Mouse (Mus musculus) myocyte (in vitro differentiated cells): ENCODE data around the gene Gm49380.

Source experiments
- CEBPB ChIP-seq: IDR thresholded peaks from 2 replicates; pipeline ENCODE4 v1.6.1; 2011; ENCODE audit warnings: mild to moderate bottlenecking, moderate library complexity; ENCODE audit not compliant: poor library complexity, insufficient read depth, severe bottlenecking
- E2F4 ChIP-seq: IDR thresholded peaks from one replicate; pipeline ENCODE4 v1.6.1; 2011; ENCODE audit warnings: mild to moderate bottlenecking, control low read depth, moderate library complexity; ENCODE audit not compliant: insufficient read depth
- MAX ChIP-seq: IDR thresholded peaks from one replicate; pipeline ENCODE4 v1.6.1; 2011; ENCODE audit warnings: low read depth, mild to moderate bottlenecking, control low read depth
- MYOD1 ChIP-seq, 3 experiments: IDR thresholded peaks; one replicate each; pipeline ENCODE4 v1.6.1; 2011; ENCODE audit warnings: control low read depth in 2 of 3, low read depth in 2 of 3, mild to moderate bottlenecking in 2 of 3, moderate library complexity in 1 of 3; ENCODE audit not compliant: insufficient read length in 2 of 3, control insufficient read depth in 1 of 3
- MYOG ChIP-seq, 3 experiments: IDR thresholded peaks; one replicate each; pipeline ENCODE4 v1.6.1; 2011; ENCODE audit warnings: control low read depth in 2 of 3, low read depth in 2 of 3, mild to moderate bottlenecking in 2 of 3; ENCODE audit not compliant: insufficient read length in 2 of 3, control insufficient read depth in 1 of 3, insufficient read depth in 1 of 3
- POLR2A ChIP-seq: IDR thresholded peaks from one replicate; pipeline ENCODE4 v1.6.1; 2011; ENCODE audit warnings: low read depth, mild to moderate bottlenecking, control low read depth, moderate library complexity; ENCODE audit not compliant: insufficient read length
- POLR2AphosphoS2 ChIP-seq: IDR thresholded peaks from one replicate; pipeline ENCODE4 v1.6.1; 2011; ENCODE audit warnings: low read depth, control low read depth; ENCODE audit not compliant: insufficient read length
- REST ChIP-seq: IDR thresholded peaks from one replicate; pipeline ENCODE4 v1.6.1; 2011; ENCODE audit warnings: mild to moderate bottlenecking, control low read depth, moderate library complexity; ENCODE audit not compliant: insufficient read depth, insufficient read length
- SRF ChIP-seq: IDR thresholded peaks from one replicate; pipeline ENCODE4 v1.6.1; 2011; ENCODE audit warnings: low read depth; ENCODE audit not compliant: control insufficient read depth, insufficient read length
- TCF12 ChIP-seq: IDR thresholded peaks from one replicate; pipeline ENCODE4 v1.6.1; 2011; ENCODE audit warnings: mild to moderate bottlenecking, control low read depth; ENCODE audit not compliant: poor library complexity, insufficient read depth, severe bottlenecking
- TCF3 ChIP-seq: IDR thresholded peaks from one replicate; pipeline ENCODE4 v1.6.1; 2011; ENCODE audit warnings: low read depth, control low read depth; ENCODE audit not compliant: insufficient read length
- USF1 ChIP-seq: IDR thresholded peaks from one replicate; pipeline ENCODE4 v1.6.1; 2011; ENCODE audit warnings: low read depth, mild to moderate bottlenecking, control low read depth, moderate library complexity

DNA sequence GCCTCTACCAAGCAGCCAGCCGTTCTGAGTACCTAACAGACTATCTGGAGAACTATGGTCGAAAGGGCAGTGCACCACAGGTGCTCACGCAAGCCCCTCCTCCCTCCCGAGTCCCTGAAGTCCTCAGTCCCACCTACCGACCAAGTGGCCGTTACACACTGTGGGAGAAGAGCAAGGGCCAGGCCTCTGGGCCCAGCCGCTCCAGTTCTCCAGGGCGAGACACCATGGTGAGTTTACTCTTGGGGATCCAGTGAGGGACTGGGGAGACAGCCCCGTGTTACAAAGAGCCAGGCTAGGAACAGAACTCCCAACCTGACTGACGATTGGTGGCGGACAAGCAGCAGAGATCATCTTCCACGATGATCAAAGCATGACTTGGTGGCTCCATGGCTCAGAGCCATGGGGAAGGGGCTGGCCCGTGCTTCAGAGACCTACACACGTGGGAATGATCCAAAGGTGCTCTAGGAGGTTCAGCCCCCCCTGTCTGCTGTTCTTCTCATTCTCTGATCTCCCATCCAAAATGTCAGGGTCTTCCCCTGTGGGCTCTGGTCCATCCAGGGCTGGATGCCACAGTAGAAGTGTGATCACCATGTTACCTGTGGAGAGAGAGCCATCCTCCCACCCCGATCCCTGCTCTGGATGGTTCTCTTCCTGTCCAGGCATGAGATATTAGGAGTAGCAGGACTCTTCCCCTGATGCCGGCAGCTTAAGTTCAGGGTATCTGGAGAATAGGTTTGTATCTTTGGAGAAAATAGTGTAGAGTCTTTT, 37.1 kb downstream of the Gm49380 start:
- TF ChIP-seq MAX, result no peak
- no peak for TF ChIP-seq POLR2AphosphoS2
- no peak for TF ChIP-seq TCF12
- no peak for TF ChIP-seq POLR2A
- TF ChIP-seq SRF, result no peak
- TF ChIP-seq MYOD1 (IDR thresholded peaks at IDR 0.05; ENCODE audit: control insufficient read depth in 1 of 3, insufficient read length in 2 of 3, low read depth in 2 of 3), result no peak
- TF ChIP-seq USF1, result no peak
- TF ChIP-seq MYOG (IDR thresholded peaks at IDR 0.05; ENCODE audit: control insufficient read depth in 1 of 3, insufficient read depth in 1 of 3, insufficient read length in 2 of 3, low read depth in 2 of 3), result no peak
- no peak for TF ChIP-seq REST
- TF ChIP-seq E2F4, result no peak
- TF ChIP-seq CEBPB, result no peak
- no peak for TF ChIP-seq TCF3
